Mouse (Mus musculus) MEL (cell line): ENCODE data around the gene Olfr617. TPM values are rescaled to one million over a fixed set of nuclear protein-coding genes. Genes with fewer than 3 reads are reported as not detected.

ENCODE experiments used
- DNase-seq: peaks from one replicate; pipeline ENCODE4 v3.0.0; 2011; ENCODE audit warnings: low read depth, low spot score
- H3K27ac ChIP-seq: 2 replicates; pipeline ENCODE4 v1.5.1; 2012; ENCODE audit warnings: low read depth, mild to moderate bottlenecking, control low read depth, low read length, moderate library complexity; ENCODE audit not compliant: control insufficient read depth
- H3K27me3 ChIP-seq, 2 experiments: fragments of 150-350 bp in 1 of 2; sonication (generic) in 1 of 2; 2 replicates each; pipeline ENCODE4 v1.6.1; 2012; ENCODE audit warnings: low read length in 2 of 2, mild to moderate bottlenecking in 2 of 2, improper control_type of control experiment in 1 of 2, moderate library complexity in 1 of 2; ENCODE audit not compliant: insufficient read depth in 2 of 2, control insufficient read depth in 1 of 2
- H3K36me3 ChIP-seq, 2 experiments: 2 replicates each; pipeline ENCODE4 v1.6.1; 2012 to 2014; ENCODE audit warnings: low read length in 2 of 2, improper control_type of control experiment in 1 of 2, inconsistent platforms in 1 of 2, mild to moderate bottlenecking in 1 of 2; ENCODE audit not compliant: insufficient read depth in 2 of 2, control insufficient read depth in 1 of 2
- H3K4me1 ChIP-seq, 2 experiments: fragments of 150-350 bp in 1 of 2; sonication (generic) in 1 of 2; 2 replicates each; pipeline ENCODE4 v1.6.1; 2012; ENCODE audit warnings: low read length in 2 of 2, improper control_type of control experiment in 1 of 2, mild to moderate bottlenecking in 1 of 2; ENCODE audit not compliant: insufficient read depth in 2 of 2, control insufficient read depth in 1 of 2
- H3K4me3 ChIP-seq, 2 experiments: fragments of 150-350 bp in 1 of 2; sonication (generic) in 1 of 2; 2 replicates each; pipeline ENCODE4 v1.5.1; 2012; ENCODE audit warnings: low read depth in 2 of 2, low read length in 2 of 2, mild to moderate bottlenecking in 2 of 2, moderate library complexity in 2 of 2, control low read depth in 1 of 2, improper control_type of control experiment in 1 of 2; ENCODE audit not compliant: control insufficient read depth in 1 of 2, insufficient read depth in 1 of 2
- H3K79me2 ChIP-seq: 2 replicates; pipeline ENCODE4 v1.6.1; 2012; ENCODE audit warnings: mild to moderate bottlenecking, low read length, moderate library complexity; ENCODE audit not compliant: control insufficient read depth, poor library complexity, insufficient read depth
- H3K9ac ChIP-seq: 2 replicates; pipeline ENCODE4 v1.6.1; 2012; ENCODE audit warnings: low read depth, mild to moderate bottlenecking, control low read depth, low read length, moderate library complexity; ENCODE audit not compliant: control insufficient read depth, poor library complexity, severe bottlenecking
- H3K9me3 ChIP-seq: fragments of 150-350 bp; sonication (generic); replicated peaks from 2 replicates; pipeline ENCODE4 v1.6.1; 2012; ENCODE audit warnings: mild to moderate bottlenecking, low read length, improper control_type of control experiment, moderate library complexity; ENCODE audit not compliant: insufficient read depth
- BHLHE40 ChIP-seq: IDR thresholded peaks from 2 replicates; pipeline ENCODE4 v1.6.1; 2012; ENCODE audit warnings: low read depth, mild to moderate bottlenecking, inconsistent platforms, low read length, improper control_type of control experiment, borderline replicate concordance
- CHD2 ChIP-seq: IDR thresholded peaks from 2 replicates; pipeline ENCODE4 v1.6.1; 2011; ENCODE audit warnings: low read length, improper control_type of control experiment
- EP300 ChIP-seq, 2 experiments: IDR thresholded peaks; 2 replicates each; pipeline ENCODE4 v1.6.1; 2011; ENCODE audit warnings: improper control_type of control experiment in 2 of 2, low read length in 2 of 2, low read depth in 1 of 2, mild to moderate bottlenecking in 1 of 2
- ETS1 ChIP-seq: IDR thresholded peaks from 2 replicates; pipeline ENCODE4 v1.6.1; 2012; ENCODE audit warnings: low read depth, mild to moderate bottlenecking, inconsistent platforms, low read length, improper control_type of control experiment, moderate library complexity
- HCFC1 ChIP-seq: IDR thresholded peaks from 2 replicates; pipeline ENCODE4 v1.6.1; 2012; ENCODE audit warnings: low read depth, mild to moderate bottlenecking, inconsistent platforms, low read length, improper control_type of control experiment, moderate library complexity
- JUND ChIP-seq: IDR thresholded peaks from 2 replicates; pipeline ENCODE4 v1.6.1; 2011; ENCODE audit warnings: low read depth, mild to moderate bottlenecking, improper control_type of control experiment, low read length
- MAFK ChIP-seq: IDR thresholded peaks from 2 replicates; pipeline ENCODE4 v1.6.1; 2011; ENCODE audit warnings: low read depth, mild to moderate bottlenecking, low read length, improper control_type of control experiment, borderline replicate concordance
- NRF1 ChIP-seq: IDR thresholded peaks from 2 replicates; pipeline ENCODE4 v1.6.1; 2014; ENCODE audit warnings: low read depth, mild to moderate bottlenecking, inconsistent platforms, low read length, improper control_type of control experiment, moderate library complexity; ENCODE audit not compliant: poor library complexity, insufficient read depth, severe bottlenecking
- POLR2A ChIP-seq, 2 experiments: IDR thresholded peaks; 2 replicates each; pipeline ENCODE4 v1.6.1; 2011 to 2012; ENCODE audit warnings: low read length in 2 of 2, mild to moderate bottlenecking in 2 of 2, control low read depth in 1 of 2, improper control_type of control experiment in 1 of 2, low read depth in 1 of 2, moderate library complexity in 1 of 2; ENCODE audit not compliant: control insufficient read depth in 1 of 2, insufficient read depth in 1 of 2, poor library complexity in 1 of 2
- POLR2AphosphoS5 ChIP-seq: IDR thresholded peaks from 2 replicates; pipeline ENCODE4 v1.6.1; 2012; ENCODE audit warnings: low read depth, borderline replicate concordance, mild to moderate bottlenecking, inconsistent platforms, low read length, moderate library complexity, mixed read lengths
- TAL1 ChIP-seq: IDR thresholded peaks from 2 replicates; pipeline ENCODE4 v1.6.1; 2012; ENCODE audit warnings: mild to moderate bottlenecking, inconsistent platforms, low read length, moderate library complexity, mixed read lengths
- TCF12 ChIP-seq: IDR thresholded peaks from 2 replicates; pipeline ENCODE4 v1.6.1; 2014; ENCODE audit warnings: low read depth, mild to moderate bottlenecking, inconsistent platforms, low read length, improper control_type of control experiment, moderate library complexity
- UBTF ChIP-seq: IDR thresholded peaks from 2 replicates; pipeline ENCODE4 v1.6.1; 2012; ENCODE audit warnings: low read depth, mild to moderate bottlenecking, inconsistent platforms, low read length, improper control_type of control experiment, moderate library complexity, borderline replicate concordance; ENCODE audit not compliant: insufficient read depth
- USF1 ChIP-seq: IDR thresholded peaks from 2 replicates; pipeline ENCODE4 v1.6.1; 2014; ENCODE audit warnings: low read depth, mild to moderate bottlenecking, inconsistent platforms, low read length, improper control_type of control experiment, moderate library complexity
- USF2 ChIP-seq, 2 experiments: IDR thresholded peaks; 2 replicates each; pipeline ENCODE4 v1.6.1; 2011 to 2012; ENCODE audit warnings: improper control_type of control experiment in 2 of 2, low read length in 2 of 2, borderline replicate concordance in 1 of 2, inconsistent platforms in 1 of 2, low read depth in 1 of 2, mild to moderate bottlenecking in 1 of 2; ENCODE audit not compliant: insufficient read depth in 1 of 2
- polyA plus RNA-seq, 2 experiments: library from polyadenylated mRNA; stranded (reverse) in 1 of 2; unstranded in 1 of 2; fragments of >175 nt in 1 of 2; fragments of >200 nt in 1 of 2; gene quantifications; 2 replicates each; pipeline versions ENCODE4 v1.2.1 to v1.2.4; 2012; ENCODE audit warnings: low replicate concordance in 2 of 2, low read depth in 1 of 2; ENCODE audit not compliant: insufficient read length in 2 of 2, insufficient read depth in 1 of 2, missing spikeins in 1 of 2
- total RNA-seq: library from RNA; depleted of rRNA; stranded (reverse); fragments of 300-350 nt; gene quantifications from 2 replicates; pipeline ENCODE4 v1.2.3, GENCODE M21; 2012

The Olfr617 gene
- total and polyA plus RNA-seq, 3 experiments = not detected

DNA sequence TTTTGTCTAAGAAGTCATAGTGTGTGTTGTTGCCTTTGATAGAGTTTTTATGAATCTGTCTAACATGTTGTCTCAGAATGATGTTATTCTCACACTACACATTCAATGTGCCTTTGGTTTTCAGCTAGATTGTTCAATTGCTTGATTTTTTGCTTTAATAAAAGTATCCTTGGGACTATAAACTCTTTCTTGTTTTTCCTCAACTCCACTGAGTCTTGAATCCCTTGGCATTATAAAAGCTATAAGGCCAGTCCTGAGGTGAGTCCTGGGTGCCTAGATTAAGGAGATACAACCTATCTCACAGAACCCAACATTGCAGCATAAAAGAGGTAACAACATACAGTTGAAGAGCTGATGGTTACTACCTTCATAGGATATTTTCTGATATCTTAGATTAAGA is 27.4 kb downstream of the Olfr617 start, which contains the start of gene Olfr619:
Gene Olfr619 (plus strand): TSS at position 301 of the 400 bp plus-strand sequence.
- H3K27ac ChIP-seq = no peak within 1 kb of the TSS
- no peak for TF ChIP-seq HCFC1
- TF ChIP-seq TCF12 = no peak
- TF ChIP-seq CHD2 = no peak
- TF ChIP-seq POLR2A (IDR thresholded peaks at IDR 0.05; ENCODE audit: control insufficient read depth in 1 of 2, insufficient read depth in 1 of 2, low read depth in 1 of 2, low read length in 2 of 2, poor library complexity in 1 of 2) = no peak
- TF ChIP-seq MAFK = no peak
- TF ChIP-seq EP300 (IDR thresholded peaks at IDR 0.05; ENCODE audit: low read depth in 1 of 2, low read length in 2 of 2) = no peak
- TF ChIP-seq USF1 = no peak
- TF ChIP-seq BHLHE40 = no peak
- TF ChIP-seq UBTF = no peak
- no peak for TF ChIP-seq TAL1
- no peak for TF ChIP-seq USF2 (IDR thresholded peaks at IDR 0.05; ENCODE audit: borderline replicate concordance in 1 of 2, insufficient read depth in 1 of 2, low read depth in 1 of 2, low read length in 2 of 2)
- TF ChIP-seq NRF1 = no peak
- TF ChIP-seq, all 39 proteins: peak for 0
- no peaks in the 10 kb centered on the region for H3K9me3 ChIP-seq
- H3K4me1 ChIP-seq = no peaks in the 10 kb centered on the region
- H3K36me3 ChIP-seq = no peaks in the 10 kb centered on the region
- no peak within 1 kb of the TSS for H3K9ac ChIP-seq
- no peaks in the 10 kb centered on the region for H3K79me2 ChIP-seq
- no peak for DNase-seq
- no peaks in the 10 kb centered on the region for H3K27me3 ChIP-seq
- H3K4me3 ChIP-seq = no peak within 1 kb of the TSS

DNA sequence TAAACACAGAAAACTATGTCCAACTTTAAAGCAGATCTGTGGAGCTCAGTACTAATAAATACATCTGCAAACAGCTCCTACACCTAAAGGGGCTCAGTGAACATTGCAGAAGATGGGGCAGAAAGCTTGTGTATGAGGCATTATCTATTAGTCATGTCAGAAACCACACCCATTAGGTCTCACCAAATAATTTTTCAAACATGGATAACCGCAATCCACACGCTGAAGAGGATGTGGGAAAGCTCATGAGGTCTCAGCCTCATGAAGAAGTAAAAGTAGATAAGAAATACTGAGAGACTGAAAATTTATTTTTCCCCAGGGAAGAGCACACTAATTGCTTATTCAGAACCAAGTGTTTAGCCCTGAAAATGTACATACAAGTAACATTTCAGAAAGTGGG is 34.6 kb downstream of the Olfr617 start:
- no peaks in the 10 kb centered on the region for H3K79me2 ChIP-seq
- no peak overlapping the region for H3K4me3 ChIP-seq
- DNase-seq = peak; percentile 4
- no peaks in the 10 kb centered on the region for H3K4me1 ChIP-seq
- no peaks in the 10 kb centered on the region for H3K36me3 ChIP-seq
- H3K27ac ChIP-seq = no peak overlapping the region
- H3K9ac ChIP-seq = no peak overlapping the region
- H3K9me3 ChIP-seq = no peaks in the 10 kb centered on the region
- H3K27me3 ChIP-seq = no peaks in the 10 kb centered on the region
- TF ChIP-seq JUND = no peak
- no peak for TF ChIP-seq ETS1
- no peak for TF ChIP-seq EP300 (IDR thresholded peaks at IDR 0.05; ENCODE audit: low read depth in 1 of 2, low read length in 2 of 2)
- TF ChIP-seq POLR2AphosphoS5 = no peak
